12 mouse cellular contexts compared by ENCODE assay signal in the genomic region with DNA sequence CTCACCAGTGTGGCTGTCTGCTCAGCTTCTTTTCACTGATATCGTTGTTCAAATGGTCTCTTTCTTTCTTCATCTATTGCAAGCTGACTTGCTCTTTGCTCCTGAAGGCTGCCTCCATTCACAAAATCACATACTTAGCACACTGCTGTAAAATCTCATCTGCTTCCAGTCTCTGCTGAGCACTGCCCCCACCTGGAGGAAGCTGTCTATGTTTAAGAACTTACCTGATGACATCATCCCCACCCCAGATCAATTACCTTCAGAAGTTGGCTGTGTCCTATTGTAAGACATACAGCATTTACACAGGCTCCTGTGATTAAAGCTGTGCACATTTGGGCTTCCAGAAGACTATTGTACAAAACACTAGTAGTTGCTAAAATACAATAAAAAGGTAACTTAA. TPM values are rescaled to one million over a fixed set of nuclear protein-coding genes. Genes with fewer than 3 reads are reported as not detected.
"Had no signal": no experiment of that assay in that cellular context is flagged by ENCODE, and none has a peak within 500 bp of the region (broad histone marks: within the 10 kb centered on the region; RNA-seq: fewer than 3 reads in every experiment).

No protein-coding gene starts in this region.

- H3K27me3 ChIP-seq: limb, embryonic 12.5 days; liver, embryonic 13.5 days; midbrain, embryonic 12.5 days; neural tube, embryonic 15.5 days had no signal

- H3K36me3 ChIP-seq: limb, embryonic 12.5 days; liver, embryonic 13.5 days; midbrain, embryonic 12.5 days; neural tube, embryonic 15.5 days had no signal

- H3K4me3 ChIP-seq: layer of hippocampus, adult 2 months; limb, embryonic 12.5 days; liver, embryonic 13.5 days; midbrain, embryonic 12.5 days; myocyte; neural tube, embryonic 15.5 days had no signal

- H3K27ac ChIP-seq: layer of hippocampus, adult 2 months; limb, embryonic 12.5 days; liver, embryonic 13.5 days; midbrain, embryonic 12.5 days; neural tube, embryonic 15.5 days had no signal

- DNase-seq: kidney, adult 18-20 months; kidney, postnatal 10 days; liver; liver, embryonic 13.5 days; lung, adult 18-20 months; right cerebral cortex, adult 18-20 months; thymus, adult 2 months had no signal

- H3K4me1 ChIP-seq: liver, embryonic 13.5 days; midbrain, embryonic 12.5 days; neural tube, embryonic 15.5 days had no signal

- H3K4me2 ChIP-seq: limb, embryonic 12.5 days; liver, embryonic 13.5 days; midbrain, embryonic 12.5 days; neural tube, embryonic 15.5 days had no signal

- H3K9me3 ChIP-seq: limb, embryonic 12.5 days; liver, embryonic 13.5 days; midbrain, embryonic 12.5 days; neural tube, embryonic 15.5 days had no signal

- H3K9ac ChIP-seq: limb, embryonic 12.5 days; liver, embryonic 13.5 days; midbrain, embryonic 12.5 days; neural tube, embryonic 15.5 days had no signal

RNA-seq across cellular contexts. Expression of gene C1qtnf7, which starts 13.5 kb away (rescaled TPM):
- polyA plus RNA-seq: myocyte had no signal
